Mouse (Mus musculus) cerebellum, adult 2 months (tissue): Measurements from ENCODE around the gene Cldn24. TPM values are rescaled to one million over a fixed set of nuclear protein-coding genes. Genes with fewer than 3 reads are reported as not detected.

Experiments used
- DNase-seq, 2 experiments: peaks; one replicate each; pipeline ENCODE4 v3.0.0; 2021
- H3K27ac ChIP-seq: fragments of 200-500 bp; 2 replicates; pipeline ENCODE4 v1.5.1; 2012; ENCODE audit warnings: low read length, control low read depth, inconsistent platforms; ENCODE audit not compliant: insufficient read depth
- H3K27me3 ChIP-seq: fragments of 200-500 bp; 2 replicates; pipeline ENCODE4 v1.6.1; 2012; ENCODE audit warnings: inconsistent platforms, mild to moderate bottlenecking, low read length, moderate library complexity; ENCODE audit not compliant: control insufficient read depth, insufficient read depth
- H3K4me1 ChIP-seq: fragments of 200-500 bp; 2 replicates; pipeline ENCODE4 v1.6.1; 2011; ENCODE audit warnings: low read length; ENCODE audit not compliant: control insufficient read depth, insufficient read depth
- H3K4me3 ChIP-seq: fragments of 200-500 bp; replicated peaks from 2 replicates; pipeline ENCODE3; 2011; ENCODE audit warnings: mild to moderate bottlenecking, low read depth, low read length, control low read depth; ENCODE audit not compliant: insufficient read depth
- CTCF ChIP-seq: fragments of 200-500 bp; IDR thresholded peaks from 2 replicates; pipeline ENCODE4 v1.5.1; 2011; ENCODE audit warnings: low read depth, mild to moderate bottlenecking, control low read depth, low read length, moderate library complexity, borderline replicate concordance; ENCODE audit not compliant: insufficient read depth
- POLR2A ChIP-seq: fragments of 200-500 bp; IDR thresholded peaks from 2 replicates; pipeline ENCODE4 v1.6.1; 2011; ENCODE audit warnings: low read length, control low read depth, borderline replicate concordance; ENCODE audit not compliant: insufficient read depth
- WGBS: fragments of 180-500 bp; shearing (Covaris S2); methylation state at CpG from one replicate; pipeline ENCODE4 v1.1.7; 2018; 5-methylcytosine and 5-hydroxymethylcytosine counted together
- polyA plus RNA-seq: library from polyadenylated mRNA; depleted of rRNA; stranded (reverse); fragments of >200 nt; gene quantifications from 2 replicates; pipeline ENCODE4 v1.2.3, GENCODE M21; 2012; rRNA removed

Gene Cldn24
- not detected in 2 replicates for polyA plus RNA-seq

DNA sequence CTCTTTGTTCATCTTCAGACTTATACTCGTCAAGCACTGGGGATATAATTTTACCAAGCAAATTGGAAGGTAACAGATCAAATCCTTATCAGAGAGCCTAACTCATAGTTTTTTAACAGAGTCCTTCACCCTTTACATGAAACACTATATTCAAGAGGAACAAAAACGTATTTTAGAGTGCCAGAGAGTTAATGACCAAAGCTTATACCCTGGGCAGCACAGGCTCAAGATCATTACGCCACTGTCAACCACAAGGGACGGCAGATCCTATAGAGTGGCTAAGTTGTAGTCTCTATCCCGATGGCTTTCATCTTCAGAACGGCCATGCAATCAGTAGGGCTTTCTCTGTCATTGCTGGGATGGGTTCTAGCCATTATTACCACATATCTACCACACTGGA lies at the start of gene Cldn24:
Gene Cldn24 (plus strand): TSS at position 301 of the 400 bp plus-strand sequence.
- Histone ChIP-seq H3K4me1 (no peaks in the 10 kb centered on the region), H3K27ac (no peak within 1 kb of the TSS), H3K27me3 (no peaks in the 10 kb centered on the region), H3K4me3 (no peak within 1 kb of the TSS)
- WGBS = 86% methylated on average over 6 of the region's 6 CpGs
- DNase-seq = no peak
- TF ChIP-seq CTCF (no peak), POLR2A (no peak)

DNA sequence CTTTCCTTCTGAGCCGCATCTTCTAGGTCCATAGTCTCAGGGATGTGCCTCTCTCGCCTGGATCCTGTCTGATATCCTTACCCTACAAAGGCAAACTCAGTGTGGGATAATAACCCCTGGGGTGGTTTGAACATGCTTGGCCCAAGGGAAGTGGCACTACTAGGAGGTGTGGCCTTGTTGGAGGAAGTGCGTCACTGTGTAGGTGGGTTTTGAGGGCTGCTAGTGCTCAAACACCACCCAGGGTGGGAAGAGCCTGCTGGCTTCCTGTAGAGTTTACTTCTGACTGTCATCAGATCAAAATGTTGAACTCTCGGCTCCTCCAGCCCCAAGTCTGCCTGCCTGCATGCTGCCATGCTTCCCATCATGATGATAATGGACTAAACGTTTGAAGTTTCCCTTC lies 49.0 kb upstream of the Cldn24 start:
- no peaks in the 10 kb centered on the region for H3K4me1 ChIP-seq
- no peaks in the 10 kb centered on the region for H3K27me3 ChIP-seq
- H3K27ac ChIP-seq = no peak overlapping the region
- H3K4me3 ChIP-seq = no peak overlapping the region
- WGBS = 74% methylated on average over 5 of the region's 5 CpGs
- no peak for TF ChIP-seq POLR2A
- no peak for DNase-seq

DNA sequence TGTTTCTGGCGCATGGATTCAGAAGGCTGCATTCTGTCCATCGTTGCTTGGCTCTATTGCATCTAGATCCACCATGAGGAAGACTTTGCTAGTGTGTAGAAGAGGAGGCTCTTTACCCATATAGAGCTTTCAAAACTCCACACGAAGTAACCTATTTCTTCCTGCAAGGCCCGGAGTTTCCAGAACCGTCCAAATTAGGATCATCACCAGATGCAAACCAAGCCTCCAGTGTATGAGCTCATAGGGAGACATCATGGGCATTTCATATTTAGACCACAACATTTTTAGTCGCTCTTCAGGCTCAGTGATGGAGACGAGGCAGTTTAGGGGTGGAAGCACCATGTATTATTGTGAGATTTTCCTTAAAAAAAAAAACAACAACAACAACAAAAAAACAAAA lies 44.5 kb upstream of the Cldn24 start:
- Histone ChIP-seq H3K27me3 (no peaks in the 10 kb centered on the region), H3K4me3 (no peak overlapping the region), H3K4me1 (no peaks in the 10 kb centered on the region), H3K27ac (no peak overlapping the region)
- TF ChIP-seq POLR2A (no peak), CTCF (no peak)
- WGBS = 93% methylated on average over 7 of the region's 7 CpGs
- no peak for DNase-seq

DNA sequence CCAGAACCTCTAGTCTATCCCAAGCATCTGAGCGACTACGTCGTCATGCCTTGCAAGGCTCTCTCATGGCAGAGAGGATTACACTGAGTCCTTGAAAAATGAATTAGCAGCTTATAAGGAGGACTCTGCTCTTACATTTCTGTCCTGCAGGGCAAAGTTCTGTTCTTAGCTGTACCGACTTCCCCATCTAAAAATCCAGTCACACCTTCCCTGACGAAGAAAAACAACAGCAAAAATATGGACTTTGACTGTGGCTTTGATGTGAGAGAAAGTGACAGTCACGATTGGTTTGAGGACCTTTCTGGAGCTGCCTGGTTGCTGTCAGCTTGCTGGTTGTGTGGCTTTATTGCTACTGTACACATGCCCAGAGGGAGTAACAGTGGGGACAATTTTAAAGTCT lies 42.4 kb upstream of the Cldn24 start:
- H3K4me1 ChIP-seq = no peaks in the 10 kb centered on the region
- DNase-seq = no peak
- no peak for TF ChIP-seq POLR2A
- H3K4me3 ChIP-seq = no peak overlapping the region
- H3K27ac ChIP-seq = no peak overlapping the region
- no peaks in the 10 kb centered on the region for H3K27me3 ChIP-seq
- WGBS = 79% methylated on average over 6 of the region's 6 CpGs

DNA sequence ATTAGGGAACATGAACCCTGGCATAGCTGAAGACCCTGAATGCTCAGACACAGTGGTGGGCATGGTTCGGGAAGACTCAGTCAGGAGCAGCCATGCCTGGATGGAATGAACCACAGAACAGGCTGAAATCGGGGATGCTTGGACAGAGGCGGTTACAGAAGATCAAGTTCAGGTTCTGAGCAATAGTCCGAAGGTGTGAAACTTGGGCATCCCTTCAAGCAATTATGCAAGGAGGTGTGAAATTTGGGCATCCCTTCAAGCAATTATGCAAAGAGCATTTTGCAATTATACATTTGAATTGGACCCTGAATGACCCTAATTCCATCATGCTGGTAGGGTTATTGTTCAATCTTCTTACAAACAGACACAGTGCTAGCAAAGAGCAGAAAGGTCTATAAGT lies 40.1 kb upstream of the Cldn24 start:
- no peak overlapping the region for H3K4me3 ChIP-seq
- H3K27me3 ChIP-seq = no peaks in the 10 kb centered on the region
- TF ChIP-seq CTCF (no peak), POLR2A (no peak)
- H3K4me1 ChIP-seq = no peaks in the 10 kb centered on the region
- H3K27ac ChIP-seq = no peak overlapping the region
- 51% methylated on average over 4 of the region's 4 CpGs for WGBS
- no peak for DNase-seq

DNA sequence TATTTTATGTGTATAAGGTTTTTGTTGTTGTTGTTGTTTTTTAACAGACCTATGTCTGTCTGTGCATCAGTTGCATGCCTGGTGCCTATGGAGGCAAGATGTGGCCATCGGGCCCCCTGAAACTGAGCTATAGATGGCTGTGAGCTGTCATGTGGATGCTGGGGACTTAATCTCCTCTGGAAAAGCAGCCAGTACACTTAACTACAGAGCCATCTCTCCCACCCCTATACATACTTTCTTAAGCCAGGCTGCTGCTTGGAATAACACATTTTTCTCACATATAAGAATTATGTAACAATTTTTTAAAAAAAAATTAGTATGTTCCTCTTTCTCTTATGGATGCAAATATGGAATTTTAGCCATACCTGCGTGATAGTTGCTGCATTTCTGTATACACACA lies 38.4 kb upstream of the Cldn24 start:
- Histone ChIP-seq H3K4me1 (no peaks in the 10 kb centered on the region), H3K27ac (no peak overlapping the region), H3K27me3 (no peaks in the 10 kb centered on the region), H3K4me3 (no peak overlapping the region)
- WGBS = 96% methylated on average over 2 of the region's 2 CpGs
- no peak for DNase-seq
- no peak for TF ChIP-seq POLR2A
- TF ChIP-seq CTCF = no peak

DNA sequence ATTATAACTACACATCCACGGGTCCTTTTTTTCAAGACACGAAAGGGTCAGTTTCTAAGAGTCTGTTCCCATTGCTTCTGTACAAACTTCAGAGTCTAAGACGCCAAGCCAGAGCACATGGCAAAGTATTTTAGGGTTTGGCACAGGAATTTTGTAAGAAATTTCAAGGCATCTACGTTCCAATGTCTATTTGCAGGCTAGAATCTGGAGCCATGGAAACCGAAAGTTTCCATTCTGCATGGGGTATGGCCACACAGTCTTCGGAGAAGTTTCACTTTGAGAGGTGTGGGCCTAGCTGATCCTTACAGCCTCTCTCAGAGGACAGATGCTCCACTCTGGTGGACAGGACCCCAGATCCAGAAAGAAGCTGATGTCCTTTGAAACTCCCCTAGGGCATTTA lies 38.0 kb upstream of the Cldn24 start:
- Histone ChIP-seq H3K4me1 (no peaks in the 10 kb centered on the region), H3K4me3 (no peak overlapping the region), H3K27me3 (no peaks in the 10 kb centered on the region), H3K27ac (no peak overlapping the region)
- TF ChIP-seq CTCF (no peak), POLR2A (no peak)
- whole genome bisulfite sequencing = 88% methylated on average over 6 of the region's 6 CpGs
- no peak for DNase-seq

DNA sequence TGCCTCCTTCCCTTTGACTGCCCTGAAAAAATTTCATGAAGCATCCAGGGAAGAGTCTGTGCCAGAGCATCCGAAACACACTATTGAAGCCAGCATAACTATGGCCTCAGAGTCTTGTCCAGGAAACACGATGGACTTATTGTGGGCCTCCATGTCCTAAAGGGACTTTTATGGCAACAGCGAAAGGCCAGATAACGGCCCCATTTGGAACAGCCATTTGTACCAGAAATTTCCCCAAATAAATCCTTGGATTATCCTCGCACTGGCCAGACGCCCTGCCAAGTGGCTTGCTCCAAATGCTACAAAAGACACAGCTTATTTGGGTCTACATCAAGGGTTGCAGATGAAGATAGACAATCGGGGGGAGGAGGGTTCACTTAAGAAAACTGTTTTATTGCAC lies 37.5 kb upstream of the Cldn24 start:
- 68% methylated on average over 7 of the region's 7 CpGs for WGBS
- no peak for TF ChIP-seq POLR2A
- TF ChIP-seq CTCF = no peak
- Histone ChIP-seq H3K27ac (no peak overlapping the region), H3K27me3 (no peaks in the 10 kb centered on the region), H3K4me1 (no peaks in the 10 kb centered on the region), H3K4me3 (no peak overlapping the region)
- DNase-seq = no peak

DNA sequence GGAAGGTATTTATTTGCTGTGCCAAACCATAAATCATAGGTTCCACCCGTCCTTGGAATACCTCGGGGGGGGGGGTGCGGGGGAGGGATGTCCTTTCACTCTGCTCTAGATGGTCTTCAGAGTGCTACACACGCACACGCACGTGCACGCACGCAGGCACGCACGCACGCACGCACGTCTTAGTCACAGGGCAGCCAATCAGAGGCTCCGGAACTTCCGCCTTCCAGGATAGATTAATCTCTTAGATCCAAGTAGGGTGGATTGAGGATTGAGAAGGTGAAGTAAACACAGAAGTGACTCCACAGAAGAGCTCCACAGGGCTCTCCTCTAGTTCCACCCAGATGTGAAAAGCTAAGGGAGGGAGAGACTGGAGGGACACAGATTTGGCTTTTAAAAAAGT lies 35.6 kb upstream of the Cldn24 start:
- TF ChIP-seq CTCF (no peak), POLR2A (no peak)
- WGBS = 92% methylated on average over 15 of the region's 15 CpGs
- no peaks in the 10 kb centered on the region for H3K27me3 ChIP-seq
- H3K4me3 ChIP-seq = no peak overlapping the region
- H3K4me1 ChIP-seq = no peaks in the 10 kb centered on the region
- DNase-seq = no peak
- no peak overlapping the region for H3K27ac ChIP-seq
